Comparison of ENCODE assay signal across 22 mouse cellular contexts in the genomic region with DNA sequence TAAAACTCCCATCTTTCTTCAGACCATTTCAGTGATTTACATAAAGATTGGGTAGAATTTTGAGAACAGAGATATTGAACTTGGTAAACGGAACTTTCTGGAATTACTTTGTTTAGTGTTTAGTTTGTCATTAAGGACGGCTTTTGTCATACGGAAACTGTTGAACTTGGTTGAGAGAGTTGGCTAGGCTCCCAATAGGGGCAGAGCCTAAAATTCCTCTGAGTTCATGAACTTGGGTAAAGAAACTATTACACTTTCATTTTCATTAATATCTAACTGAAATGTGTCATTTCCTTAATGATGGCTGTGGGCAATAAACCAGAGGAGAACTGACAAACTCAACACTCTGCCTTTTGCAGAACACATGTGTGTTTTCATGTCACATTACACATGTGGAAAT.
A peak's percentile ranks its signal among the peaks of the same experiment; 100 is the strongest.
DNase-seq lines count a peak whose midpoint lies in the region; ATAC-seq and TF ChIP-seq lines count a peak whose summit lies in the region.
"Had no signal": no experiment of that assay in that cellular context is flagged by ENCODE, and none has a peak within 500 bp of the region (broad histone marks: within the 10 kb centered on the region; RNA-seq: fewer than 3 reads in every experiment).

No protein-coding gene starts in this region.

- no peaks in the 10 kb centered on the region for H3K36me3 ChIP-seq in hindbrain, postnatal 0 days (ENCODE audit: insufficient read depth, low read length)
- H3K36me3 ChIP-seq: forebrain, embryonic 10.5 days; hindbrain, embryonic 15.5 days; intestine, embryonic 15.5 days; limb, embryonic 10.5 days; midbrain, embryonic 13.5 days had no signal

- ATAC-seq in hindbrain, postnatal 0 days: no peak
- ATAC-seq: forebrain, embryonic 16.5 days; intestine, embryonic 15.5 days; liver, postnatal 0 days; midbrain, embryonic 13.5 days had no signal

- WGBS in lung, adult 2 months: 22% methylated on average over 3 of the region's 3 CpGs
- whole genome bisulfite sequencing in hindbrain, postnatal 0 days: 76% methylated on average over 3 of the region's 3 CpGs

- H3K4me3 ChIP-seq in lung, adult 2 months (replicated peaks; ENCODE audit: extremely low read depth, low read depth, low read length): no peak overlapping the region
- no peak overlapping the region for H3K4me3 ChIP-seq in hindbrain, postnatal 0 days (ENCODE audit: low read length)
- H3K4me3 ChIP-seq: forebrain, embryonic 10.5 days; hindbrain, embryonic 15.5 days; intestine, embryonic 15.5 days; limb, embryonic 10.5 days; megakaryocyte, embryonic 14.5 days; midbrain, embryonic 13.5 days had no signal

- no peak for TF ChIP-seq POLR2A in lung, adult 2 months (IDR thresholded peaks at IDR 0.05; ENCODE audit: borderline replicate concordance, extremely low read depth, low read depth, low read length)

- no peak overlapping the region for H3K9ac ChIP-seq in hindbrain, postnatal 0 days (replicated peaks; ENCODE audit: low read length)
- H3K9ac ChIP-seq: hindbrain, embryonic 15.5 days; intestine, embryonic 15.5 days; liver, postnatal 0 days; midbrain, embryonic 13.5 days had no signal

- H3K9me3 ChIP-seq in hindbrain, postnatal 0 days (ENCODE audit: low read length): no peaks in the 10 kb centered on the region
- H3K9me3 ChIP-seq: forebrain, embryonic 10.5 days; hindbrain, embryonic 15.5 days; intestine, embryonic 15.5 days; limb, embryonic 10.5 days; midbrain, embryonic 13.5 days had no signal

- no peak for TF ChIP-seq CTCF in lung, adult 2 months (IDR thresholded peaks at IDR 0.05; ENCODE audit: insufficient read depth, low read length)
- no peak for TF ChIP-seq CTCF in hindbrain, postnatal 0 days (IDR thresholded peaks at IDR 0.05; ENCODE audit: low read depth)

- intact Hi-C loops in heart, postnatal 14 days (cut with DNase I): no loop called here

- H3K4me2 ChIP-seq in hindbrain, postnatal 0 days (ENCODE audit: low read depth, low read length): no peak overlapping the region
- H3K4me2 ChIP-seq: hindbrain, embryonic 15.5 days; intestine, embryonic 15.5 days; liver, embryonic 11.5 days; midbrain, embryonic 13.5 days had no signal

- H3K4me1 ChIP-seq in lung, adult 2 months (ENCODE audit: control insufficient read depth, insufficient read depth, low read length): no peaks in the 10 kb centered on the region
- H3K4me1 ChIP-seq in hindbrain, postnatal 0 days (ENCODE audit: insufficient read depth, low read length): no peaks in the 10 kb centered on the region
- H3K4me1 ChIP-seq: forebrain, embryonic 10.5 days; hindbrain, embryonic 15.5 days; intestine, embryonic 15.5 days; limb, embryonic 10.5 days; megakaryocyte, embryonic 14.5 days; midbrain, embryonic 13.5 days had no signal

- H3K27me3 ChIP-seq in hindbrain, postnatal 0 days (ENCODE audit: insufficient read depth, low read length): no peaks in the 10 kb centered on the region
- H3K27me3 ChIP-seq: hindbrain, embryonic 15.5 days; intestine, embryonic 15.5 days; megakaryocyte, embryonic 14.5 days; midbrain, embryonic 13.5 days had no signal

- DNase-seq in heart, adult 18-20 months: peak; percentile 37 to 47
- DNase-seq in heart, postnatal 14 days: no peak
- peak; percentile 43 to 58 for DNase-seq in lung, adult 18-20 months
- no peak for DNase-seq in lung, adult 2 months
- peak; percentile 45 for DNase-seq in kidney, postnatal 10 days
- peak; percentile 58 for DNase-seq in lung, postnatal 36 days
- DNase-seq in frontal cortex, postnatal 14 days (ENCODE audit: low spot score in 2 of 2): no peak
- no peak for DNase-seq in hindbrain, postnatal 0 days (ENCODE audit: low spot score)
- DNase-seq: adrenal gland, postnatal 36 days; cerebellum, adult 11 months; cerebellum, postnatal 14 days; gastrocnemius, postnatal 36 days; liver, postnatal 0 days; spleen, adult 18-20 months had no signal

- no peak overlapping the region for H3K27ac ChIP-seq in hindbrain, postnatal 0 days
- H3K27ac ChIP-seq: forebrain, embryonic 10.5 days; hindbrain, embryonic 15.5 days; intestine, embryonic 15.5 days; limb, embryonic 10.5 days; midbrain, embryonic 13.5 days had no signal

Comparison
In these comparisons a context has a peak if more than half of its experiments do, and no peak if none do; other contexts are left out.
1. DNase-seq: peak in heart, adult 18-20 months (2 of 2), lung, adult 18-20 months (2 of 2), kidney, postnatal 10 days (single experiment) and lung, postnatal 36 days (single experiment); none in heart, postnatal 14 days (0 of 2), lung, adult 2 months (single experiment), frontal cortex, postnatal 14 days (0 of 2) and hindbrain, postnatal 0 days (single experiment).